Mouse (Mus musculus) layer of hippocampus, postnatal 14 days (tissue): ENCODE results near the gene Atf6. TPM values are rescaled to one million over a fixed set of nuclear protein-coding genes. Genes with fewer than 3 reads are reported as not detected.

Experiments
- DNase-seq, 2 experiments: peaks; one replicate each; pipeline ENCODE4 v3.0.0; 2021 to 2022; ENCODE audit warnings: low spot score in 2 of 2, mixed read lengths in 1 of 2
- total RNA-seq, 2 experiments: library from RNA; stranded (reverse); gene quantifications; 2 replicates each; pipeline ENCODE4 v1.2.3; 2021

Gene Atf6
- total RNA-seq, 2 experiments from 2014 or later = 34.3 to 35.5 TPM

DNA sequence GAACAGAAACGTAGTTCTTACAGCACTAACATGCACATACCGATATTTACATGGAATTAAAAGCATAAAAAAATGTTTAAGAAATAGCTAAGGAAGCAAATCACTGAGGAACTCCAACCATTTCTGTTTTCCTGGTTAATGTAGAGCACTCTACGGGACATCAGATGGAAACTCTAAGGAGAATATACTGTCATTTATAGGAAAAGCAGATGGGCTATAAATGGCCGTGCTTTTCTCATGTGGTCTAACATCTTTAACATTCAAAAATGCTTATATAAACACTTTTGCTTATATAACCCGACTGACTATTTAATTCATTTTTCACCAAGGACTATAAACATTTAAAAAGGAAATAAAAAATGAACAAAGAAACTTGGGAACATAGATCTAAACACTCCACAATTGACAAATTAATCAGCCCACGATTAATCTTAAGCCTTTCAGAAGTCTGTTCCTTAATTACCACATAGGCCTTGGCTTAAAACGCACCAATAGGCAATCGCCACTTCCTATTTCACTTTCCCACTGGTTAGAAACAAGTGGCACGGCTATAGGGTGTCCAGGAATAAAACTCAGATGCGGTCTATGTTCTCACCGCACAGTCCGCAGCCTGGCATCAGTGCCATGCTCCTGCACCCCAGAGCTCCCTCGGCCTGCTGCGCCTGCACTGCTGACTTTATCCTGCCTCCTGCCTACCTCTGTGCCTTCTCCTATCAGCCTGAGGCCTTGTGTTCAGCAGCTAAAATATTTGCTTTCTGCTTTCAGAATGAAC lies 80.8 kb downstream of the Atf6 start:
- DNase-seq = no peak

DNA sequence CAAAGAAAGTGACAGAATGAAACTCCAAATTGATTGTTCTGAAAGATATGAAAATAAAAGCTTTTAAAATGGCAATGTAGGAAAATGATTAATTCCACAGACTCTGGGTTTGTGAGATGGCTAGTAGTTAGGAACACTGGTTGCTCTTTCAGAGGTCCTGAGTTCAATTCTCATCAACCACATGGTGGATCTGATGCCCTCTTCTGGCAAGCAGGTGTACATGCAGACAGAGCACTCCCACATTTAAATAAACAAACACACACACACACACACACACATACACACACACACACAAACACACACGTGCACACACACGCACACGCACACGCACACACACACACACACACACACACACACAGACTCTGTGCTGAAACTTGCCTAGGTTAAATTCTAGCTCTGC lies 89.9 kb downstream of the Atf6 start:
- no peak for DNase-seq

DNA sequence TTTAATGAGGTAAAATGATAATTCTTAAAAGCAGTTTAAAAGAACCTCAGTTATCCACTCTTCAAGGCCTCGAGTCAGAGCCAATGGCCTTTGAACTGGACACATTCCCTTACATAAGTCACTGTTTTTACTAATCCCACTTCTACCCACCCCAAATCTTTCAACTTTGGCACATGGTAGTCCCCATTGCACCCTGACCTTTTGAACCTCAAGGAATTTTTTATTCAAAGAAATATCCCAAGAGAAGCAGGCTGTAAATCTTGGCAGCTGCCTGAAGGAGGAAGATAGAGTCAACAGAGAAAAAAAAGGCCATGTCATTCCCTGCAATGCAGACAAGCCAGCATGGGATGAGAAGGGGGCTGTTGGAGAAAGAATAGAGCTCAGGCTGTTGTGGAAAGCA lies 93.1 kb downstream of the Atf6 start:
- DNase-seq = no peak

DNA sequence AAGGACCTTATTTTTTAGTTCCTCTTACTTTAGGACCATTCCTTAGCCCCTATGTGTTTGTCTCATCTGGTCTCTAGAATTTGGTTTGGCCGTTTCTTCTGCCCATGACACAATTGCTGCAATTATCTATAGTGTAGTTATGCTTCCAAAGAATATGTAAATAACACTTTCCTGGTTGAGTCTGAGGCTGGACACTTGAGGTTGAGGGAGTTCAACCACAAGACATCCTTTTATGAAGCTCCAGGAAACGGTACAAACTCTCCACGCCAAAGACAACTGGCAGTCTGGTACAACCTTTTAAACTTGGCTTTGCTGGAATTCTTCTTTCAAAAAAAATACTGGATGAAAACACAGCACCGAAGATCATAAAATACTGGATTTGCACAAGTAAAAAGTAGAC lies 94.1 kb downstream of the Atf6 start:
- DNase-seq = no peak

DNA sequence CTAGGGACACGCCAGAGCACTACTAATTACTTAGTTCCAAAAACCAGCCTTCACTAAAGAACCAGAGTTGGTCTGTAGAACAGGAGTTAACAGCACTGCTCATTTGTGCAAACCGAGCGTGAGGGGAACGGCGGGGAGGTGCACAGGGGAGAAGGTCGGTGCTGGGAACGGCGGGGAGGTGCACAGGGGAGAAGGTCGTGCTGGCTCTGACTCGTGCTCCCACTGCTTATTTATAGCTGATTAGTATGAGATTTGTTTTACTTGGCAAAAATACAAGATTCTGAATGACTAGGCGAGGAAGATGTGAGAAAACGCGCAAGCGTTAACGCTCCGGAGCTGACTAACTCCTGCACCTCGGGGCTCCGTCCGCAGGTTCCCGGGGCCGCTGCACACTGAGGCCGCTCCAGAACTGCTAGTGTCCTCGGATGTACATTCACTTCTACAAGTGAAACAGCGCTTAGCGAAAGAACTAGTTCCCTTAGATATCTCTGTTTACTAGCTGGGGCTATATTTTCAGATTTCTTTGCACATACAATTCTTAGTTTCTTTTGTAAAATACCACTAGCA lies 96.1 kb downstream of the Atf6 start:
- no peak for DNase-seq

DNA sequence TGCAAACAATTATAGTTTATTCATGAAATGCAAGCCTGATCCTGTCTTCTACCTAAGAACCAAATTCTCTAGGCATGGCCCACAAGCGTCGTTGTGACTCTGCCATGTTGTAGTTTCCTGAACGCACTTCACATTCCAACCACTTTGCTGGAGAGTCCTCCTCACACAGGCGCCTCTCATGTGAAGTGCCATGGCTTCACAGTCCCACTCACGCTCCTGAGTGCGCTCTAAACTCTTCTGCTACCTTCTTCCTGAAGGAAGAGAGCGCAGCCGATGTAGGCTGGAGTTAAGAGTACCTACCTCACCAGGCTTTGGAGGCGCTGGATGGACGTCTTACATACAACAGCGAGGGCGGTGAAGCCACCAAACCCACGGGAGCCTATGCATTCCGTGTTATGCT lies 96.9 kb downstream of the Atf6 start:
- no peak for DNase-seq

DNA sequence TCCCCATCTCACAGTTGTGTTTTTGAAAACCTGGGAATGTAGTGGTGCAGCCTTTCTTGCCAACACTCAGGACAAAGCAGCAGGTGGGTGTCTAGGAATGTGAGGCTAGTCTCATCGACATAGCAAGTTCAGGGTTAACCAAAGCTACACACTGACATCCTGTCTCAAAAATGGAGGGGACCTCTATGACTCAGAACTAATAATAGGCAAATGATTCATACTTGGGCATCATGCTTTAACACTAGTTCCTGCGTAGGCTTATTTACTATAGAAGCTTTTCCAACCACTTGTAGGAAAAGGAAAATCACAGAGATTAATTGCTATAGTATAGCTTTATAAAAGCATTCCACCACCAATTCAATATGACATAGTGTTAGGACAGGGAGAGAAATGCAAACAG lies 100.6 kb downstream of the Atf6 start:
- no peak for DNase-seq

DNA sequence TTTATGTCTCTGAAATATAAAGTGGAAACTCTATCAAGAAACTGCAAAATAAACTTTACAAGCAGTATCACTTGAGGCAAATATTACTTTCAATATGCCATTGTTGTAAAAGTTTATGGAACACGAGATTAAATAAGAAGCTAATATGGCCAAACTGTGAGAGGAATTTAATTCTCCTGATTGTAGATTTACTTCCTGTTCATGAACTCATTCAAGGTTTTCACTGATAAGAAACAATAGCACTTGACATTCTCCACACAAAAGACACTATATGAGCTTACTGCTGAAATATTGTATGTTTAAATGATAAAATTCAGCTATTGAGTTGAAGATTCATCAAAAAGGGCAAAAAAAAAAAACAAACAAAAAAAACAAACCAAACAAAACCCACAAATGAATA lies 102.8 kb downstream of the Atf6 start:
- no peak for DNase-seq

DNA sequence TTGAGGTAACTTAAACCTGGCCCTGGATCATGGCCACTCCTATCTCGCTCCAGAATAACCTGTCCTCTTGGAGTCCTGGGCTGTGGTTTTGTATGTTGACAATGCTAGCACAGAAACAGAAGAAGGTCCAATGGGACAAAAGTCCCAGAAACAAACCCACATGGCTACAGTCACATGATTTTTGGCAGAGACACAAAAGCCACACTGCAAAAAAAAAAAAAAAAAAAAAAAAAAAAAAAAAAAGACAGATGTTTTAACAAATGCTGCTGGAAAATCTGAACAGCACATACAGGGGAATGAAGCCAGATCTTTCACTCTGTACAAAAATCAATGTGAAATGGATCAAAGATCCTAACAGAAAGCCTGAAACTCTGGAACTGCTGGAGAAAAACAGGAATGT lies 105.9 kb downstream of the Atf6 start:
- DNase-seq = no peak

DNA sequence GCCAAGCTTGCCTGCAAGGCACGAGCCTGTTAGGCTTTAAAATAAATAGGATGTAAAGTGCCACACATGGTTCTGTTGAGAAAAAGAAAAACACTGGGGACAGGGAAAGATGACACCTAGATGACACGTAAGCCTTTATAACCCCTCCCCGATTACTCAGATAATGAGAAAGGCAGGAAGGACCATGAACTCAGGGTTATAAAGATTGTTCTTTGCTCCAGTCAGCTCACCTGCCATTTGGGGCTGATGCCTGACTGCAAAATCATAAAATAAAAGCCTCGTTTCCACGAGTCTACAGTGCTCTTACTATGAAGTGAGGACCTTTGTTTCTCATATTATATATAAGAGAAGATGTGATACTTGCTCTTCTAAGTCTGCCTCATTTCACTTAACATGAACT lies 114.0 kb downstream of the Atf6 start:
- no peak for DNase-seq

DNA sequence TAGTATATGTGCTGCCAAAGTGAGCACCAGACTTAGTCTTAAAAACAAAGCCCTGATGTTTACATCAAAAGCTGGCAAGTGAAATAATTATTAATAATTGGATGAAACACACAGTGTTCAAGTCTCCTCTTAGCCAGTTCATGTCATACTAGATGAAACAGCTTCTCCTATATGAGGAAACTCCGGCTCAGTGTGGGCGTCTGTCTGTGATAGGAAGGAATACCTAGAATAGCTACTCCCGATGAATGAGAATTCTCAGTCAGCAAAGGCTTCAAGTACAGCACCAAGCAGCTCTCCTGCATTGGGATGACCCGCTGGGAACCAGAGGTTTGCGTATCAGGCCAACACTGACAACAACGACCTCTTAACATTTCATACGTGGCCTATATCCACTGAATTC lies 115.8 kb downstream of the Atf6 start:
- no peak for DNase-seq

DNA sequence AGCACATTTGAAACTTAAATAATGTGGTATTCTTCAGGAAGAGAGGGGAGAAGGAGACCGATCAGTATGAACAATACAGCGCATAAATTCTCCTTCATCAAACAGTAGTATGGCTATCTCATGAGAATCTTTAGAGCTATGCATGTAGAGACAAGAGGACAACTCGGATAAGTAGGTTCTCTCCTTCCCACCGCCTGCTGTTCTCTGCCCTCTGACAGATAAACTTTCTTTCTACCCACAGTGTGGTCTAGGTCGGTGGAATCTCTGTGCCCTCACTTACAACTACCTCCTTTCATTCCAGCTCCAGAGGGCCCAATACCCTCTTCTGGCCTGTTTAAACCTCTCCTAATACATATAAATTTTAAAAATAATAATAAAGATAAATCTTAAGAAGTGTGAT lies 121.0 kb downstream of the Atf6 start:
- no peak for DNase-seq

DNA sequence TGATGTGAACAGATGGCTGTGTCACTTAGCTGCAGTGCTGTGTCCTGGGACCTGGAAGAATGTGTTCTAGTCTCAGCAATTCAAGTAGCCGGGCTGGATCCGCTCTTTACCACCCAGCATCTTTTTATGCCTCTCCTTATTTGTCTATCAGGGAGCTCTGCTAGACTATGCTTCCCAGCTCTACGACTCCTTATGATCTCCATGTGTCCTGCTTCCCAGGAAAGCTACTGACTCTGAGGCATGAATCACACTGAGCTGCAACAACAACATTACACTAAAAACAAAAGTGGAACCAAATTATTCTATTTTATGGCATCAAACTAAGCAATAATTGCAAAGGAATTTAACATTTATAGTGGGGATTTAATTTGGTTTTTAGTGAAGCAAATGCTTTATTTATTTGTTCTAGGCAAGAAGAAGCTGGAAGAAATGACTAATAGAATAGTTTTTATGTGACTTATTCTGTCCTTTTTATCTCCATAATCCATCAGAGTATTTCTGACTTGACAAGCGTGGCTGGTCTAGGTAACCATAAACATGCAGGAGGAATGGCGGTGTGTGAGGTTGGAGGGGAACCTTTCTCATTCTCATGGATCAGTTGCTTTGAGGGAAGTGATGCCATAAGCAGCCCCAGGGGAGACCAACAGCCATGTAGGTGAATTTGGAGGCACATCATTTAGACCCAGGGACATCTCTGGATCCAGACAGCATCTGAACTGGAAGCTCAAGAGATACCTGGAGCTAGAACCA lies 125.9 kb downstream of the Atf6 start:
- DNase-seq = peak in 1 of 2 experiments; percentile 16

DNA sequence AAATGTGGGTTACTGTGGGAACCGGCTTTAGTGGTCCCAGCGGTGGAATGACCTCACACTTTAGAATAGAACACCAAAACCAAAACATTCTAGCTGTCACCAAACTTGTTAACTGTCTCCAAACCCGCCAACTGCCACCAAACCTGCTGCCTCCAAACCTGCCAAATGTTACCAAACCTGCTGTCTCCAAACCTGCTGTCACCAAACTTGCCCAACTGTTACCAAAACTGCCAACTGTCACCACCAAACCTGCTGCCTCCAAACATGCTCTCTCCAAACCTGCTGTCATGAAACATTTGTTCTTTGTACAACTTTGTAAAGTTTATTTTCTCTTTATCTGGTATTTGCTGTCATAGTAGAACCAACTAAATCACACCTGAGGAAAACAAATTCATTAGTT lies 132.7 kb downstream of the Atf6 start:
- DNase-seq = peak; percentile 23 to 53

DNA sequence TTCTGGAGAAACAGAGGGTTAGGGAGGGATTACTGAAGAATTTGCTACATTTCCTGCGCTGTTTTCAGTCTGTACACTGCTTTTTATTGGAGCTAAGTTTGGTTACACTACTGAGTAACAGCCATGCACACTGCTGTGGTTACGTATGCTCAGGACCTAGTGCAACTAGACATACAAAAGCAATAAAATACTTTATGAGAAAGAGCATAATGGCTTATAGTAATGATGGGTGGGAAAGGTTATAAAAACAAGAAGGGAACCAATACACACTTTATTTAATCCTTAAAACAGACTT lies 135.0 kb downstream of the Atf6 start:
- no peak for DNase-seq

DNA sequence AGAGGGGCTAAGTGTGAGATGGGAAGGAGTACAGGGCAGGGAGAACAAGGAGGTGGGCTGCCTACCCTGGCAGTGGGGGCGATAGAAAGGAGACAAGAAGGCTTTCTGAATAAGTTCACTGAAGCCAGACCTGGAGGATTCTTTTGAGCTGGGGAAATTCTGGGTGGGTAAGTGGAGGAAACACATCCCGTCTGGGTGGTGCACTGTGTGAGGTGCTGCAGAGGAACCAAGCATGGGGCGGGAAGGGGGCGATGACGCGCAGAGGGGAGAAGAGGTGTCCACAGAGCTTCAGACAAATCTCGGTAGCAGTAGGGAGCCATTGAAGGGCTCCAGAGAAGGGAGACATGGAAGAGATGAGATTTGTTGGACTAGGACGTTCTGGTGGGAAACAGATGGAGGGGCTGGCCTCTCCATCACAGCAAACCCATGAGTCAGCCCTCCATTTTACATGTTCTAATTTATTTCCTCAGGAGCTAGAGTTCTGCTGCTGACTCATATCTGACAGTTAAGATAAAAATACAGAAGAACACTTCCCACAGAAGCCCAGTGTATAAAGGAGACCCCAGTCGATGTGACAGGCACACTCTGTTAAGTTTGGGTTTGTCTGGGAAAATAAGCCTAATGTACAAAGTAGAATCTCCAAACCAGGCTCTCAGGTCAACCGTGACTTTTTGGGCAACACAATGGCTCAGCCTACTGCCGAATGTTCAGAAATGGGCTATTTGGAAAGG lies 135.5 kb downstream of the Atf6 start:
- DNase-seq = no peak

DNA sequence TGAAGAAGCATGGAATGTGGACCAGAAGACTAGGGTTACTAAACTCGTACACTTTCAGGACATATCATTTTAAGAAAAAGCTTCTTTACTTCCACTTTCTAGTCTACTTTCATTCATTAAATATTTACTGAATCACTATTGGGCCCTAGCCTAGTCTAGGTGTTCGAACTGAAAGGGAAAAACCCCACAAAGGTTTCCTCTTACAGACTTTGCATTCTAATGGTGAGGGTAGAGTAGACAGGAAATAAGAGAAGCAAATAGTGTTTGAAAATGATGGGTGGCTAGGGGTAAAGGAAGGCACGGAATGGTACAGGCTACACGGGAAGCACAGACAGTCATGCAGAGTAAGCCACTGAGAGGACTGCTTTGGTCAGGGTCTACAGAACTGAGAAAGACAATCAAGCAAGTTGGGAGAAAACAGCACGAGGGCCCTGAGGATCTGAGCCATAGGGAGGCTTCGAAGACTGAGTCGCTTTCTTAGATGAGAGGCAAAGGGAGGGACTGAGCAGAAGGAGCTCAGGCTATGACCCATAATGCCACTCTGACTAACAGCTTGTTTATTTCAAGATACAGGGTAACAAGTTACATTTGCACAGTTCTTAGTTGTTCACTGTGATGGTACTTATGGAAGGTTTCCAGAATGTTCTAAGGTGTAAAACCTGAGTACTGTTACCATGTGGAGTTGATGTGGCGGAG lies 138.2 kb downstream of the Atf6 start:
- no peak for DNase-seq

DNA sequence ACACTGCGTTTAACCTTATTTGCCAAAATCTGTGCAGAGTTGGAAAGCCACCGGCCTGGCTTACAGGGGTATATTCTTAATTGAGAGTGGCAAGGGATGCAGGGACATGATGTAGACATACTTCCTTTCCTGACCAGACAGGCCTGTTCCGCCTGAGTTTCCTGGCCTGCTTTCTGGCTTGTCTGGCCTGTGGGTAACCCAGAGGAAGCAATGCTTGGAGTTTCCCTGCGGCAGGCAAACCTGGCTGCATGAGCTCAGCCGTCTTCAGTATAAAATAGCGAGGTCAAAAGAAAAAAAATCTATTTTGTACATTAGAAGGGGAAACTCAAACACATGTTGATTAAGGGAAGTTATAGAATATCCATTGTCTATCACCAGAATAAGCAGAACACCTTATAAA lies 139.0 kb downstream of the Atf6 start:
- no peak for DNase-seq

DNA sequence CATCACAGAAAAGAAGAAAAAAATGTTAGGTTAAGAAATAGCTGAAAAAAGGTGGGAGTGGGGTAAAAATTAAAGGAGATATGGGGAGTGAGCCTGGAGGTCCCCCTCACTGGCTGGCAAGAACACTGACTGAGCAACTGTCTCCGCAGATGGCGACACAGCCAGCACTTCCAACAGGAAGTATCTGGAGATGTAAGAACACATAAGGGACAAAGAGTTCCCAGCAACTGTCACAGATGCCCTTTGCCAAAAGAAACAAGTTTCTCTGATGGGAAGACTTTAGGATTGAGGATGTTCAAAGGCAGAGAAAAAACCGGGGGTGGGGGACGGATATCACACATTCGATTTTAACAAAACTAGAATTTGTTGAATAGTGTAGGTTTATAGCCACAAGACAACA lies 146.0 kb downstream of the Atf6 start:
- DNase-seq = peak; percentile 68 to 84

DNA sequence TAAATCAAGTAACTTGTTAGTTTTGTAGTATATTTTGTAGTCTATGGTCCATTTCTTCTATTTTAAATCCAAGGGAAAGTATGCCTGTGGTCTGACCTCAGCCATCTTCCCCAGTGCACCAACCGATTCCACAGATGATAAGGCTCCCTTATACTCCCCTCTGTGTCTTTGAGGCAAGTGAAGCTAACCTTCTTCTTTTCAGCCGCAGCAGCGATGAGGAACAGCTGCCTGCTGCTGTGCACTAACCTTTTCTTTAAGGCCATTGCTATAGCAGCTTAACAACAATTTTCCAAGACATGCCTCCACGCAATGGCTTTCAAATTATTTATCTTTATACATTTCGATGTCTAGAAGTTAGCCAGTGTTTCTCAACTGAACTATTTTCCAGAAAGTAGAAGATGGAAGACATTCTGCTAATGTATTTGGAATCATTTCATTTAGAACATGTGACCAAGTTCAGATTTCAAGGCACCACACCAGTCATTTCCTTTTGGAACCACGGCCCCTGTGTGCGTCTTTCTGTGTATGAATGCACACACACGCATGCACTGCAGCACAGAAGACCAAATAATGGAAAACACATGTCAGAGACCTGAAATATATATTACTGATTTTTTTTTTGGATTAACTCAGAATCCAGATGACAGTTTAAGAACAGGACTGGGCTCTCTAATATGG lies 149.3 kb downstream of the Atf6 start:
- no peak for DNase-seq
